8 mouse cellular contexts compared by ENCODE assay signal in genomic region chr12:111814769-111815762, GRCm38 (mm10). TPM values are rescaled to one million over a fixed set of nuclear protein-coding genes. Genes with fewer than 3 reads are reported as not detected.
DNase-seq lines count a peak whose midpoint lies in the region; ATAC-seq and TF ChIP-seq lines count a peak whose summit lies in the region.

No protein-coding gene starts in this region.

- no peak for ATAC-seq in intestine, embryonic 14.5 days (replicated peaks; ENCODE audit: low FRiP score, low TSS enrichment, low read depth)
- ATAC-seq in liver, embryonic 16.5 days (ENCODE audit: low read depth), result no peak
- ATAC-seq in CD4-positive, CD25-positive, alpha-beta regulatory T cell, adult 4 months, result no peak

- H3K36me3 ChIP-seq in intestine, embryonic 14.5 days (ENCODE audit: control insufficient read depth, insufficient read depth, low read length), result 0 out of 2 replicates have a peak, but pooled peaks cover 4% of the 10 kb centered on the region
- H3K36me3 ChIP-seq in liver, embryonic 16.5 days (ENCODE audit: control insufficient read depth, insufficient read depth), result 0 out of 2 replicates have a peak, but pooled peaks cover 6% of the 10 kb centered on the region
- H3K36me3 ChIP-seq in small intestine, adult 2 months (ENCODE audit: control insufficient read depth, insufficient read depth, low read length), result peaks cover 2% of the 10 kb centered on the region; the same call in 1 of the 2 replicates

- peak overlapping the region; percentile 63 for H3K9ac ChIP-seq in intestine, embryonic 14.5 days (ENCODE audit: low read length)
- peak overlapping the region; percentile 83 for H3K9ac ChIP-seq in liver, embryonic 16.5 days (ENCODE audit: low read depth, low read length)

- no peak for TF ChIP-seq CTCF in small intestine, adult 2 months (IDR thresholded peaks at IDR 0.05; ENCODE audit: extremely low read depth, insufficient read length, insufficient replicate concordance, low read depth, low read length)

- H3K27me3 ChIP-seq in intestine, embryonic 14.5 days (replicated peaks; ENCODE audit: control insufficient read depth, insufficient read depth, low read length), result no peaks in the 10 kb centered on the region
- no peaks in the 10 kb centered on the region for H3K27me3 ChIP-seq in liver, embryonic 16.5 days (ENCODE audit: control insufficient read depth, insufficient read depth, low read depth, low read length)
- no peaks in the 10 kb centered on the region for H3K27me3 ChIP-seq in small intestine, adult 2 months (ENCODE audit: control insufficient read depth, insufficient read depth, low read length)

- H3K4me3 ChIP-seq in intestine, embryonic 14.5 days (ENCODE audit: low read depth, low read length), result peak overlapping the region; percentile 71
- H3K4me3 ChIP-seq in liver, embryonic 16.5 days (ENCODE audit: low read depth, low read length), result peak overlapping the region; percentile 78
- peak overlapping the region; percentile 94 for H3K4me3 ChIP-seq in small intestine, adult 2 months (ENCODE audit: low read depth, low read length)

- peak overlapping the region; percentile 90 for H3K27ac ChIP-seq in intestine, embryonic 14.5 days (ENCODE audit: low read depth)
- peak overlapping the region; percentile 96 for H3K27ac ChIP-seq in liver, embryonic 16.5 days (ENCODE audit: low read length)
- H3K27ac ChIP-seq in small intestine, adult 2 months (ENCODE audit: insufficient read depth, low read depth, low read length), result peak overlapping the region; percentile 99

- peaks cover 46% of the 10 kb centered on the region for H3K4me1 ChIP-seq in intestine, embryonic 14.5 days (replicated peaks; ENCODE audit: control insufficient read depth, insufficient read depth, low read length)
- H3K4me1 ChIP-seq in liver, embryonic 16.5 days (ENCODE audit: control insufficient read depth, low read depth, low read length), result peaks cover 63% of the 10 kb centered on the region
- H3K4me1 ChIP-seq in small intestine, adult 2 months (ENCODE audit: control insufficient read depth, insufficient read depth, insufficient read length, low read length), result peaks cover 31% of the 10 kb centered on the region

- H3K9me3 ChIP-seq in intestine, embryonic 14.5 days (ENCODE audit: control insufficient read depth, low read length), result no peaks in the 10 kb centered on the region
- H3K9me3 ChIP-seq in liver, embryonic 16.5 days (replicated peaks; ENCODE audit: control insufficient read depth, low read length), result no peaks in the 10 kb centered on the region

- TF ChIP-seq POLR2A in small intestine, adult 2 months (IDR thresholded peaks at IDR 0.05; ENCODE audit: low read depth, low read length), result peak; percentile 71; the same call in 1 of the 2 replicates

- peak; percentile 53 for DNase-seq in cerebellum, adult 11-12 months
- DNase-seq in cerebellum, adult 11 months, result no peak
- peak; percentile 37 for DNase-seq in c-Kit-positive CD71-positive TER-119-negative erythroid progenitor cells, embryonic 14.5 days (ENCODE audit: low read depth)
- no peak for DNase-seq in intestine, embryonic 14.5 days (ENCODE audit: low spot score)
- no peak for DNase-seq in right cerebral cortex, adult 18-20 months

- WGBS in intestine, embryonic 14.5 days, result 24% methylated on average over 19 of the region's 19 CpGs
- 14% methylated on average over 19 of the region's 19 CpGs for WGBS in liver, embryonic 16.5 days (ENCODE audit: insufficient replicate concordance)
- WGBS in small intestine, adult 2 months, result 11% methylated on average over 19 of the region's 19 CpGs

- H3K4me2 ChIP-seq in intestine, embryonic 14.5 days (ENCODE audit: low read length), result peak overlapping the region; percentile 86
- peak overlapping the region; percentile 82 for H3K4me2 ChIP-seq in liver, embryonic 16.5 days (ENCODE audit: low read depth, low read length)

RNA-seq across cellular contexts. Expression of gene Zfyve21, which starts 1.1 kb away (rescaled TPM):
- polyA plus RNA-seq in intestine, embryonic 14.5 days (2014; fragmentation: Nextera tagmentation; extraction: Ambion mirVana), result 160 and 164 TPM in 2 replicates
- 70.7 and 76.8 TPM in 2 replicates for polyA plus RNA-seq in liver, embryonic 16.5 days (2015; fragmentation: Nextera tagmentation; extraction: Ambion mirVana)
- 59.5 and 146 TPM in 2 replicates for polyA plus RNA-seq in small intestine, adult 2 months (2012; rRNA removed)
- polyA plus RNA-seq in CD4-positive, CD25-positive, alpha-beta regulatory T cell, adult 4 months (2017; shearing (Covaris generic)), result 1 to 10 TPM; 5.4 to 6.9 TPM

RNA-seq across cellular contexts. Expression of gene Xrcc3, which starts 1.4 kb away (rescaled TPM):
- 14.6 and 16.3 TPM in 2 replicates for polyA plus RNA-seq in intestine, embryonic 14.5 days (2014; fragmentation: Nextera tagmentation; extraction: Ambion mirVana)
- polyA plus RNA-seq in liver, embryonic 16.5 days (2015; fragmentation: Nextera tagmentation; extraction: Ambion mirVana), result 3.5 and 5.0 TPM in 2 replicates
- polyA plus RNA-seq in small intestine, adult 2 months (2012; rRNA removed), result 6.5 and 9.3 TPM in 2 replicates
- 1 to 10 TPM; 3.8 to 4.7 TPM for polyA plus RNA-seq in CD4-positive, CD25-positive, alpha-beta regulatory T cell, adult 4 months (2017; shearing (Covaris generic))

RNA-seq across cellular contexts. Expression of gene Klc1, which starts 56.4 kb away (rescaled TPM):
- polyA plus RNA-seq in intestine, embryonic 14.5 days (2014; fragmentation: Nextera tagmentation; extraction: Ambion mirVana), result 109 and 121 TPM in 2 replicates
- polyA plus RNA-seq in liver, embryonic 16.5 days (2015; fragmentation: Nextera tagmentation; extraction: Ambion mirVana), result 14.5 and 14.6 TPM in 2 replicates
- polyA plus RNA-seq in small intestine, adult 2 months (2012; rRNA removed), result 37.2 and 55.8 TPM in 2 replicates
- polyA plus RNA-seq in CD4-positive, CD25-positive, alpha-beta regulatory T cell, adult 4 months (2017; shearing (Covaris generic)), result 10 to 100 TPM; 17.8 to 20.6 TPM

Comparison
In these comparisons a context has a peak if more than half of its experiments do, and no peak if none do; other contexts are left out.
1. DNase-seq: peak in cerebellum, adult 11-12 months (single experiment) and c-Kit-positive CD71-positive TER-119-negative erythroid progenitor cells, embryonic 14.5 days (single experiment); none in cerebellum, adult 11 months (single experiment), intestine, embryonic 14.5 days (single experiment) and right cerebral cortex, adult 18-20 months (single experiment).
2. Peak in every context shown above with its lines, with median percentiles within 50 percentile points of each other: H3K27ac ChIP-seq and H3K4me3 ChIP-seq.